Mouse (Mus musculus): ENCODE results near the gene Sfxn5. TPM values are rescaled to one million over a fixed set of nuclear protein-coding genes. Genes with fewer than 3 reads are reported as not detected.
A peak's percentile ranks its signal among the peaks of the same experiment; 100 is the strongest.

Sfxn5 gene
- polyA plus RNA-seq, 1 experiment from 2014 or later, result 7.0 TPM

GRCm38 (mm10) chr6:85343027-85343426 is 9.8 kb upstream of the Sfxn5 start:
- Histone ChIP-seq H3K9ac (ENCODE audit: low read length) (no peak overlapping the region), H3K36me3 (ENCODE audit: control insufficient read depth, insufficient read depth, low read length) (no peaks in the 10 kb centered on the region), H3K9me3 (ENCODE audit: control insufficient read depth, low read length) (no peaks in the 10 kb centered on the region), H3K27me3 (ENCODE audit: control insufficient read depth, insufficient read depth, low read depth, low read length) (no peaks in the 10 kb centered on the region), H3K27ac (ENCODE audit: low read length) (no peak overlapping the region), H3K4me2 (ENCODE audit: low read depth, low read length) (no peak overlapping the region), H3K4me3 (ENCODE audit: low read length) (no peak overlapping the region), H3K4me1 (replicated peaks; ENCODE audit: control insufficient read depth, insufficient read depth, low read length) (no peaks in the 10 kb centered on the region)
- 89% methylated on average over 8 of the region's 8 CpGs for WGBS
- ATAC-seq (ENCODE audit: low read depth), result no peak

GRCm38 (mm10) chr6:85341814-85342501 is 8.7 kb upstream of the Sfxn5 start:
- Histone ChIP-seq H3K9me3 (ENCODE audit: control insufficient read depth, low read length) (no peaks in the 10 kb centered on the region), H3K4me3 (ENCODE audit: low read length) (no peak overlapping the region), H3K9ac (ENCODE audit: low read length) (no peak overlapping the region), H3K36me3 (ENCODE audit: control insufficient read depth, insufficient read depth, low read length) (no peaks in the 10 kb centered on the region), H3K27ac (ENCODE audit: low read length) (no peak overlapping the region), H3K4me1 (replicated peaks; ENCODE audit: control insufficient read depth, insufficient read depth, low read length) (no peaks in the 10 kb centered on the region), H3K27me3 (ENCODE audit: control insufficient read depth, insufficient read depth, low read depth, low read length) (no peaks in the 10 kb centered on the region), H3K4me2 (ENCODE audit: low read depth, low read length) (no peak overlapping the region)
- WGBS, result 64% methylated on average over 13 of the region's 13 CpGs
- ATAC-seq (ENCODE audit: low read depth), result no peak

- H3K4me1 ChIP-seq (replicated peaks; ENCODE audit: control insufficient read depth, insufficient read depth, low read length), result no peaks in the 10 kb centered on the region
- H3K4me3 ChIP-seq (ENCODE audit: low read length), result no peak overlapping the region
- no peaks in the 10 kb centered on the region for H3K9me3 ChIP-seq (ENCODE audit: control insufficient read depth, low read length)
- no peak overlapping the region for H3K27ac ChIP-seq (ENCODE audit: low read length)
- no peak overlapping the region for H3K9ac ChIP-seq (ENCODE audit: low read length)
- H3K27me3 ChIP-seq (ENCODE audit: control insufficient read depth, insufficient read depth, low read depth, low read length), result no peaks in the 10 kb centered on the region
- H3K4me2 ChIP-seq (ENCODE audit: low read depth, low read length), result no peak overlapping the region
- ATAC-seq (ENCODE audit: low read depth), result no peak
- no peaks in the 10 kb centered on the region for H3K36me3 ChIP-seq (ENCODE audit: control insufficient read depth, insufficient read depth, low read length)
- WGBS, result 61% methylated on average over 12 of the region's 12 CpGs
These were observed 7.0 kb upstream of the Sfxn5 start for GRCm38 (mm10) chr6:85340184-85340583.

- ATAC-seq (ENCODE audit: low read depth), result peak; percentile 26; the same call in 1 of the 2 replicates
- no peaks in the 10 kb centered on the region for H3K36me3 ChIP-seq (ENCODE audit: control insufficient read depth, insufficient read depth, low read length)
- WGBS, result 56% methylated on average over 1 of the region's 1 CpGs
These were observed 6.2 kb upstream of the Sfxn5 start for GRCm38 (mm10) chr6:85339273-85339901.

GRCm38 (mm10) chr6:85336944-85337343 is 3.7 kb upstream of the Sfxn5 start:
- H3K27ac ChIP-seq (ENCODE audit: low read length), result no peak overlapping the region
- no peak overlapping the region for H3K4me3 ChIP-seq (ENCODE audit: low read length)
- no peaks in the 10 kb centered on the region for H3K36me3 ChIP-seq (ENCODE audit: control insufficient read depth, insufficient read depth, low read length)
- no peaks in the 10 kb centered on the region for H3K27me3 ChIP-seq (ENCODE audit: control insufficient read depth, insufficient read depth, low read depth, low read length)
- no peak overlapping the region for H3K4me2 ChIP-seq (ENCODE audit: low read depth, low read length)
- no peak for ATAC-seq (ENCODE audit: low read depth)
- no peak overlapping the region for H3K9ac ChIP-seq (ENCODE audit: low read length)
- 79% methylated on average over 9 of the region's 9 CpGs for WGBS
- no peaks in the 10 kb centered on the region for H3K9me3 ChIP-seq (ENCODE audit: control insufficient read depth, low read length)
- H3K4me1 ChIP-seq (replicated peaks; ENCODE audit: control insufficient read depth, insufficient read depth, low read length), result peaks cover 4% of the 10 kb centered on the region

More at GRCm38 (mm10) chr6:85339273-85339901, 6.2 kb upstream of the Sfxn5 start:
- no peaks in the 10 kb centered on the region for H3K4me1 ChIP-seq (replicated peaks; ENCODE audit: control insufficient read depth, insufficient read depth, low read length)
- H3K9ac ChIP-seq (ENCODE audit: low read length), result no peak overlapping the region
- H3K9me3 ChIP-seq (ENCODE audit: control insufficient read depth, low read length), result no peaks in the 10 kb centered on the region
- H3K27me3 ChIP-seq (ENCODE audit: control insufficient read depth, insufficient read depth, low read depth, low read length), result no peaks in the 10 kb centered on the region
- H3K4me3 ChIP-seq (ENCODE audit: low read length), result no peak overlapping the region
- no peak overlapping the region for H3K4me2 ChIP-seq (ENCODE audit: low read depth, low read length)
- no peak overlapping the region for H3K27ac ChIP-seq (ENCODE audit: low read length)

GRCm38 (mm10) chr6:85335352-85335751 is 2.1 kb upstream of the Sfxn5 start:
- Histone ChIP-seq H3K36me3 (ENCODE audit: control insufficient read depth, insufficient read depth, low read length) (no peaks in the 10 kb centered on the region), H3K9me3 (ENCODE audit: control insufficient read depth, low read length) (no peaks in the 10 kb centered on the region), H3K9ac (ENCODE audit: low read length) (no peak overlapping the region), H3K27ac (ENCODE audit: low read length) (no peak overlapping the region), H3K27me3 (ENCODE audit: control insufficient read depth, insufficient read depth, low read depth, low read length) (no peaks in the 10 kb centered on the region), H3K4me1 (replicated peaks; ENCODE audit: control insufficient read depth, insufficient read depth, low read length) (peaks cover 12% of the 10 kb centered on the region), H3K4me3 (ENCODE audit: low read length) (no peak overlapping the region), H3K4me2 (ENCODE audit: low read depth, low read length) (no peak overlapping the region)
- WGBS, result 69% methylated on average over 3 of the region's 3 CpGs
- no peak for ATAC-seq (ENCODE audit: low read depth)

- no peak for ATAC-seq (ENCODE audit: low read depth)
- Histone ChIP-seq H3K4me3 (ENCODE audit: low read length) (no peak overlapping the region), H3K27me3 (ENCODE audit: control insufficient read depth, insufficient read depth, low read depth, low read length) (no peaks in the 10 kb centered on the region), H3K4me1 (replicated peaks; ENCODE audit: control insufficient read depth, insufficient read depth, low read length) (peaks cover 12% of the 10 kb centered on the region), H3K36me3 (ENCODE audit: control insufficient read depth, insufficient read depth, low read length) (no peaks in the 10 kb centered on the region), H3K4me2 (ENCODE audit: low read depth, low read length) (no peak overlapping the region), H3K9ac (ENCODE audit: low read length) (no peak overlapping the region), H3K27ac (ENCODE audit: low read length) (no peak overlapping the region), H3K9me3 (ENCODE audit: control insufficient read depth, low read length) (no peaks in the 10 kb centered on the region)
- 61% methylated on average over 5 of the region's 5 CpGs for WGBS
These were observed 1.6 kb upstream of the Sfxn5 start for GRCm38 (mm10) chr6:85334851-85335250.

- Histone ChIP-seq H3K9ac (ENCODE audit: low read length) (no peak overlapping the region), H3K4me2 (ENCODE audit: low read depth, low read length) (no peak overlapping the region), H3K9me3 (ENCODE audit: control insufficient read depth, low read length) (no peaks in the 10 kb centered on the region), H3K36me3 (ENCODE audit: control insufficient read depth, insufficient read depth, low read length) (no peaks in the 10 kb centered on the region), H3K27me3 (ENCODE audit: control insufficient read depth, insufficient read depth, low read depth, low read length) (no peaks in the 10 kb centered on the region), H3K4me1 (replicated peaks; ENCODE audit: control insufficient read depth, insufficient read depth, low read length) (peaks cover 12% of the 10 kb centered on the region), H3K4me3 (ENCODE audit: low read length) (no peak overlapping the region), H3K27ac (ENCODE audit: low read length) (no peak overlapping the region)
- no peak for ATAC-seq (ENCODE audit: low read depth)
These were observed 1.0 kb upstream of the Sfxn5 start for GRCm38 (mm10) chr6:85334251-85334650.

GRCm38 (mm10) chr6:85333732-85334131 is 510 bp upstream of the Sfxn5 start:
- Histone ChIP-seq H3K4me1 (replicated peaks; ENCODE audit: control insufficient read depth, insufficient read depth, low read length) (peaks cover 12% of the 10 kb centered on the region), H3K9ac (ENCODE audit: low read length) (peak overlapping the region; percentile 58), H3K9me3 (ENCODE audit: control insufficient read depth, low read length) (no peaks in the 10 kb centered on the region), H3K27me3 (ENCODE audit: control insufficient read depth, insufficient read depth, low read depth, low read length) (no peaks in the 10 kb centered on the region), H3K27ac (ENCODE audit: low read length) (no peak overlapping the region), H3K4me2 (ENCODE audit: low read depth, low read length) (peak overlapping the region; percentile 99), H3K4me3 (ENCODE audit: low read length) (peak overlapping the region; percentile 60), H3K36me3 (ENCODE audit: control insufficient read depth, insufficient read depth, low read length) (no peaks in the 10 kb centered on the region)
- ATAC-seq (ENCODE audit: low read depth), result peak; percentile 5
- 2% methylated on average over 13 of the region's 13 CpGs for WGBS

All from lung, embryonic 16.5 days (tissue).